Mouse (Mus musculus) embryonic facial prominence, embryonic 11.5 days (tissue): ENCODE measurements around the gene Zfp612. TPM values are rescaled to one million over a fixed set of nuclear protein-coding genes. Genes with fewer than 3 reads are reported as not detected.
"Not testable (repeated sequence)": the region's sequence is repeated elsewhere in the genome, so short reads cannot be mapped to it uniquely, and the experiment has no call there.

Source experiments
- ATAC-seq: fragments of 200-750 bp; cut with Nextera tagmentation; replicated peaks from 2 replicates; pipeline ENCODE4 v1.8.0; 2017; ENCODE audit warnings: low read depth; ENCODE audit not compliant: insufficient number of reproducible peaks, low FRiP score, low TSS enrichment
- DNase-seq: peaks from one replicate; pipeline ENCODE4 v3.0.0-alpha.2; 2015; ENCODE audit warnings: low spot score
- H3K27ac ChIP-seq: fragments of 300-500 bp; sonication (generic); replicated peaks from 2 replicates; pipeline ENCODE4 v1.5.1; 2014; ENCODE audit warnings: mild to moderate bottlenecking, low read depth, low read length, control low read depth
- H3K27me3 ChIP-seq: fragments of 300-500 bp; sonication (generic); 2 replicates; pipeline ENCODE4 v1.6.1; 2014; ENCODE audit warnings: mild to moderate bottlenecking, low read length, moderate library complexity, mixed read lengths; ENCODE audit not compliant: control insufficient read depth, insufficient read depth
- H3K36me3 ChIP-seq: fragments of 300-500 bp; sonication (generic); replicated peaks from 2 replicates; pipeline ENCODE4 v1.6.1; 2014; ENCODE audit warnings: low read depth, mild to moderate bottlenecking, low read length, moderate library complexity, mixed read lengths; ENCODE audit not compliant: control insufficient read depth, insufficient read depth
- H3K4me1 ChIP-seq: fragments of 300-500 bp; sonication (generic); 2 replicates; pipeline ENCODE4 v1.6.1; 2014; ENCODE audit warnings: low read length, mixed read lengths; ENCODE audit not compliant: control insufficient read depth, insufficient read depth
- H3K4me2 ChIP-seq: fragments of 300-500 bp; sonication (generic); 2 replicates; pipeline ENCODE4 v1.6.1; 2014; ENCODE audit warnings: low read depth, mild to moderate bottlenecking, control low read depth, low read length, moderate library complexity
- H3K4me3 ChIP-seq: fragments of 300-500 bp; sonication (generic); 2 replicates; pipeline ENCODE4 v1.5.1; 2014; ENCODE audit warnings: low read depth, low read length, control low read depth
- H3K9ac ChIP-seq: fragments of 300-500 bp; sonication (generic); replicated peaks from 2 replicates; pipeline ENCODE4 v1.6.1; 2014; ENCODE audit warnings: mild to moderate bottlenecking, control low read depth, low read length
- H3K9me3 ChIP-seq: fragments of 300-500 bp; sonication (generic); replicated peaks from 2 replicates; pipeline ENCODE4 v1.6.1; 2016; ENCODE audit warnings: mild to moderate bottlenecking, low read length, inconsistent platforms, mixed read lengths; ENCODE audit not compliant: control insufficient read depth
- WGBS: fragments of 180-500 bp; shearing (Covaris S2); extraction: QIAGEN DNeasy Blood & Tissue Kit; methylation state at CpG from one replicate; pipeline ENCODE4 v1.1.7; 2014; 5-methylcytosine and 5-hydroxymethylcytosine counted together
- polyA plus RNA-seq: library from polyadenylated mRNA; unstranded; fragments of >200 nt; fragmentation: Nextera tagmentation; extraction: Ambion mirVana; gene quantifications from 2 replicates; pipeline ENCODE4 v1.2.1, GENCODE M21; 2014

Zfp612 gene
- 8.9 and 9.4 TPM in 2 replicates for polyA plus RNA-seq

GRCm38 (mm10) chr8:110079282-110080221 is at the start of gene Zfp612:
TSS of gene Zfp612 (plus strand) at chr8:110079746.
- 7% methylated on average over 54 of the region's 54 CpGs for WGBS
- peak within 1 kb of the TSS; percentile 69 for H3K4me3 ChIP-seq

GRCm38 (mm10) chr8:110033771-110034170 is 45.8 kb upstream of the Zfp612 start:
- not testable (repeated sequence) for ATAC-seq, H3K9me3 ChIP-seq, H3K27ac ChIP-seq, H3K27me3 ChIP-seq, H3K36me3 ChIP-seq, H3K4me1 ChIP-seq, H3K9ac ChIP-seq, H3K4me3 ChIP-seq, H3K4me2 ChIP-seq
- peak; percentile 17 for DNase-seq
- WGBS: 26% methylated on average over 8 of the region's 8 CpGs

More at GRCm38 (mm10) chr8:110079282-110080221, at the start of gene Zfp612:
- H3K27me3 ChIP-seq: no peaks in the 10 kb centered on the region
- H3K9me3 ChIP-seq: no peaks in the 10 kb centered on the region
- H3K27ac ChIP-seq: no peak within 1 kb of the TSS
- H3K36me3 ChIP-seq: no peaks in the 10 kb centered on the region
- no peaks in the 10 kb centered on the region for H3K4me1 ChIP-seq
- peak; percentile 74 for DNase-seq
- ATAC-seq: peak; percentile 85
- peak within 1 kb of the TSS; percentile 73 for H3K9ac ChIP-seq
- H3K4me2 ChIP-seq: peak within 1 kb of the TSS; percentile 94

DNA sequence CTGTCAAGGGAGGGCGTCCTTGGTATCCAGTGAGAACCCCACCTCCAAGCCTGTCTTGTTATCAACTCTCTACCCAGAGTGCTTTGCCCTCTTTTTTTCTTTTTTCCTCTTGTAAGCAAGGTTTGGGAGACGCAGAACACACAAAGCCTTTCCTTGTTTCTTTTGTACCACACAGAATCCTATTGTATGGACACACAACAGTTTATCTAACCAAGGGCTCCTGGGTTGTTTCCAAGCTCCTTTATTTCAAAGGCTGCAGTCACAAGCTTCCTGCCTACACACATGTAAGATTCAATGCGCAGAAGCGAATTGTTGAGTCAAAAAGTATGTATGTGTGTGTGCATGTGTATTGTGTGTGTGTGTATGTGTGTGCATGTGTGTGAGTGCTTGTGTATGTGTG is 45.2 kb upstream of the Zfp612 start:
- ATAC-seq: no peak
- H3K36me3 ChIP-seq: no peaks in the 10 kb centered on the region
- 50% methylated on average over 4 of the region's 4 CpGs for WGBS
- no peak overlapping the region for H3K4me2 ChIP-seq
- H3K27ac ChIP-seq: no peak overlapping the region
- no peak overlapping the region for H3K9ac ChIP-seq
- no peak for DNase-seq
- H3K4me1 ChIP-seq: no peaks in the 10 kb centered on the region
- no peak overlapping the region for H3K4me3 ChIP-seq
- no peaks in the 10 kb centered on the region for H3K9me3 ChIP-seq
- H3K27me3 ChIP-seq: no peaks in the 10 kb centered on the region

- WGBS: 78% methylated on average over 2 of the region's 2 CpGs
- DNase-seq (no peak), ATAC-seq (no peak)
These were observed 43.4 kb upstream of the Zfp612 start for GRCm38 (mm10) chr8:110036156-110036555.

DNA sequence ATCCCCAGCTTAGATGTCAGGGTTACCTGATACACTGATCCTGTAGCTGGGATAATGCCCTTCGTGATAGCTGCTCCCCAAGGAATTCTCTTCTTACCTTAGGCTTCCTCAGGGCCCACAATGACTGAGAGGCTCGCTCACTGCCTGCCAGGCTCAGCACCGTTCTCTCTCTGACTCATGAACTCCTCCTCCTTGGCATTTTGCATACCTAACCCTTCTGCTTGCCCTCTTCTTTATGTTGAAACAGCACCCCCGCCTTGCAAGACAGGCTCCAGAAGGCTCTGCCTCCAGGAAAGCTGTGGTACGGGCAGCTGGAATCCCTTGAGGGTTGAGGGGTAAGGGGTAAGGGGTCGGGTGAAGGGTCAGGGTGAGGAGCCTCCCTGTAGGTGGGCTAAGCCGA is 40.3 kb upstream of the Zfp612 start:
- Histone ChIP-seq H3K36me3 (no peaks in the 10 kb centered on the region), H3K27ac (no peak overlapping the region), H3K4me3 (no peak overlapping the region), H3K9ac (no peak overlapping the region), H3K27me3 (no peaks in the 10 kb centered on the region), H3K4me2 (no peak overlapping the region), H3K9me3 (no peaks in the 10 kb centered on the region), H3K4me1 (no peaks in the 10 kb centered on the region)
- no peak for DNase-seq
- no peak for ATAC-seq
- 31% methylated on average over 7 of the region's 7 CpGs for WGBS

More at GRCm38 (mm10) chr8:110036156-110036555, 43.4 kb upstream of the Zfp612 start:
- Histone ChIP-seq H3K4me2 (no peak overlapping the region), H3K4me3 (no peak overlapping the region), H3K27me3 (no peaks in the 10 kb centered on the region), H3K9me3 (no peaks in the 10 kb centered on the region), H3K9ac (no peak overlapping the region), H3K36me3 (no peaks in the 10 kb centered on the region), H3K27ac (no peak overlapping the region), H3K4me1 (no peaks in the 10 kb centered on the region)

- H3K9ac ChIP-seq: no peak within 1 kb of the TSS
- no peak within 1 kb of the TSS for H3K4me3 ChIP-seq
- H3K4me1 ChIP-seq: no peaks in the 10 kb centered on the region
- H3K9me3 ChIP-seq: no peaks in the 10 kb centered on the region
- no peak for ATAC-seq
- DNase-seq: no peak
- 73% methylated on average over 5 of the region's 5 CpGs for WGBS
- no peaks in the 10 kb centered on the region for H3K36me3 ChIP-seq
- H3K4me2 ChIP-seq: no peak within 1 kb of the TSS
- no peak within 1 kb of the TSS for H3K27ac ChIP-seq
- no peaks in the 10 kb centered on the region for H3K27me3 ChIP-seq
These were observed 39.9 kb upstream of the Zfp612 start, which contains the start of gene Chst4 for GRCm38 (mm10) chr8:110039659-110040058. TSS of gene Chst4 (minus strand) at chr8:110039740.

DNA sequence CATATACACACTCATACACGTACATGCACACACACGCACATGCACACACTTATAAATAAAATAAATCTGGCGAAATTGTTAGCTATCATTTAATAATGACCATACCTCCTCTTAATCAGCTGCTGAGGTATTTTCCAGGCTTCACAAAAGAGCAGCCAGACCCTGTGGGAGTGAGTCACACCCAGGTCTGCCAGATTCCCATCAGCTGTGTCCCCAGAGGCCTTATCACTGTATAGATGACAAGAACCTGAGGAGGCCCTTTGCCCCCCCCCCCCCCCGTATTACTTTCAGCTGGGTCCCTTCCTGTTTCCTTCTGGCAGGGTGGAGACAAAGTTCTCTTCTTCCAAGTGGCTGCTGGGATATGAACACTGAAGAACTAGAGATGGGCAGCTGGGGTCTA is 39.0 kb upstream of the Zfp612 start:
- WGBS: 74% methylated on average over 4 of the region's 4 CpGs
- Histone ChIP-seq H3K36me3 (no peaks in the 10 kb centered on the region), H3K9me3 (no peaks in the 10 kb centered on the region), H3K9ac (no peak overlapping the region), H3K27ac (no peak overlapping the region), H3K4me1 (no peaks in the 10 kb centered on the region), H3K4me2 (no peak overlapping the region), H3K27me3 (no peaks in the 10 kb centered on the region), H3K4me3 (no peak overlapping the region)
- no peak for DNase-seq
- ATAC-seq: no peak

- DNase-seq (no peak), ATAC-seq (no peak)
- no peak overlapping the region for H3K4me3 ChIP-seq
- H3K4me1 ChIP-seq: no peaks in the 10 kb centered on the region
- no peaks in the 10 kb centered on the region for H3K36me3 ChIP-seq
- no peaks in the 10 kb centered on the region for H3K9me3 ChIP-seq
- no peak overlapping the region for H3K27ac ChIP-seq
- WGBS: 86% methylated on average over 6 of the region's 6 CpGs
- no peak overlapping the region for H3K9ac ChIP-seq
- no peaks in the 10 kb centered on the region for H3K27me3 ChIP-seq
- H3K4me2 ChIP-seq: no peak overlapping the region
These were observed 28.3 kb upstream of the Zfp612 start for GRCm38 (mm10) chr8:110051208-110051607.
